Mouse (Mus musculus): ENCODE data around the gene Usf3.

DNA sequence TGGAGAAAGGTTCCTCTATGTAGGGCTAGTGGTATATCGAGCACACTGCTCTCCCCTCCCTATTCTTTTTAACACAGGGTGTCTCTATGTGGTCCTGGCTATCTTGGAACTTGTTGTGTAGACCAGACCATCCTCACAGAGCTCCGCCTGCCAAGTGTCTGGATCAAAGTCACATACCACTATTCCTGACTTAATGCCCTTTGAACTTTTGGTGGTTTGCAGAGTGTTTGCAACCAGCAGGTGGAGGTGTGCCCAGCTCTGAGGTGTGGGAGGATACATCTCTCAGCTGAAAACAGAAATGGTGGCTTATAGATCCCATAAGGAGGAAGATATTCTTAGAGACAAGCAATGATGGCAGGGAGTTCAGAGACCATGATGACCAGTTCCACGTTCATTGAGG lies 84.4 kb downstream of the Usf3 start:
- TF ChIP-seq CTCF (conservative IDR thresholded peaks at IDR 0.05; ENCODE audit: low read length) (no peak), POU5F1 (IDR thresholded peaks at IDR 0.05; ENCODE audit: borderline replicate concordance, low read length) (no peak)

Measured in E14TG2a.4 (cell line).